Mouse (Mus musculus) lung, embryonic 15.5 days (tissue): Measurements from ENCODE around the gene Ctsh. TPM values are rescaled to one million over a fixed set of nuclear protein-coding genes. Genes with fewer than 3 reads are reported as not detected.

ENCODE experiments used
- ATAC-seq: fragments of 200-750 bp; cut with Nextera tagmentation; 2 replicates; pipeline ENCODE4 v1.8.0; 2017; ENCODE audit warnings: moderate number of reproducible peaks, borderline replicate concordance; ENCODE audit not compliant: low FRiP score, low TSS enrichment; ENCODE audit errors: extremely low read depth
- H3K27ac ChIP-seq: fragments of 300-500 bp; sonication (generic); 2 replicates; pipeline ENCODE4 v1.5.1; 2015; ENCODE audit warnings: moderate library complexity, mild to moderate bottlenecking, inconsistent platforms
- H3K27me3 ChIP-seq: fragments of 300-500 bp; sonication (generic); 2 replicates; pipeline ENCODE4 v1.6.1; 2015; ENCODE audit warnings: inconsistent platforms
- H3K36me3 ChIP-seq: fragments of 300-500 bp; sonication (generic); 2 replicates; pipeline ENCODE4 v1.6.1; 2015; ENCODE audit warnings: inconsistent platforms
- H3K4me1 ChIP-seq: fragments of 300-500 bp; sonication (generic); 2 replicates; pipeline ENCODE4 v1.6.1; 2015; ENCODE audit warnings: inconsistent platforms
- H3K4me2 ChIP-seq: fragments of 300-500 bp; sonication (generic); 2 replicates; pipeline ENCODE4 v1.6.1; 2015; ENCODE audit warnings: inconsistent platforms, mild to moderate bottlenecking, moderate library complexity
- H3K4me3 ChIP-seq: fragments of 300-500 bp; sonication (generic); 2 replicates; pipeline ENCODE4 v1.5.1; 2015; ENCODE audit warnings: mild to moderate bottlenecking, inconsistent platforms
- H3K9ac ChIP-seq: fragments of 300-500 bp; sonication (generic); 2 replicates; pipeline ENCODE4 v1.6.1; 2015; ENCODE audit warnings: inconsistent platforms
- H3K9me3 ChIP-seq: fragments of 300-500 bp; sonication (generic); 2 replicates; pipeline ENCODE4 v1.6.1; 2016; ENCODE audit warnings: inconsistent platforms
- WGBS: fragments of 180-500 bp; shearing (Covaris S2); methylation state at CpG from one replicate; pipeline ENCODE4 v1.1.7; 2015; 5-methylcytosine and 5-hydroxymethylcytosine counted together
- polyA plus RNA-seq: library from polyadenylated mRNA; unstranded; fragments of >200 nt; fragmentation: Nextera tagmentation; extraction: Ambion mirVana; gene quantifications from 2 replicates; pipeline ENCODE4 v1.2.1, GENCODE M21; 2015

Ctsh gene
- polyA plus RNA-seq, 1 experiment from 2014 or later = 503 TPM

GRCm38 (mm10) chr9:90113651-90114566 is 60.0 kb downstream of the Ctsh start:
- H3K4me2 ChIP-seq = peak overlapping the region; percentile 64
- under 1% methylated on average over 81 of the region's 82 CpGs for whole genome bisulfite sequencing
- peaks cover 7% of the 10 kb centered on the region; the same call in 1 of the 2 replicates for H3K36me3 ChIP-seq
- H3K9me3 ChIP-seq = no peaks in the 10 kb centered on the region
- peaks cover 30% of the 10 kb centered on the region for H3K4me1 ChIP-seq
- H3K27ac ChIP-seq = peak overlapping the region; percentile 99
- peak overlapping the region; percentile 99 for H3K9ac ChIP-seq
- peak; percentile 82 for ATAC-seq
- peaks cover 7% of the 10 kb centered on the region; the same call in 1 of the 2 replicates for H3K27me3 ChIP-seq
- H3K4me3 ChIP-seq = peak overlapping the region; percentile 95

- Histone ChIP-seq H3K36me3 (no peaks in the 10 kb centered on the region), H3K27me3 (peaks cover 7% of the 10 kb centered on the region; the same call in 1 of the 2 replicates), H3K27ac (peak within 1 kb of the TSS; percentile 99), H3K4me3 (peak within 1 kb of the TSS; percentile 95), H3K9ac (peak within 1 kb of the TSS; percentile 99), H3K4me2 (peak within 1 kb of the TSS; percentile 85), H3K9me3 (no peaks in the 10 kb centered on the region), H3K4me1 (peaks cover 30% of the 10 kb centered on the region)
- WGBS = under 1% methylated on average over 40 of the region's 40 CpGs
- ATAC-seq = peak; percentile 99
Observed at GRCm38 (mm10) chr9:90114567-90115307, 60.8 kb downstream of the Ctsh start, which contains the start of gene Morf4l1. Gene Morf4l1, minus strand, starts transcription at chr9:90114774.

GRCm38 (mm10) chr9:90115308-90115700 is 61.4 kb downstream of the Ctsh start:
- no peaks in the 10 kb centered on the region for H3K9me3 ChIP-seq
- no peak for ATAC-seq
- peaks cover 25% of the 10 kb centered on the region for H3K4me1 ChIP-seq
- peak overlapping the region; percentile 95 for H3K4me3 ChIP-seq
- peak overlapping the region; percentile 36 for H3K9ac ChIP-seq
- H3K27me3 ChIP-seq = peaks cover 7% of the 10 kb centered on the region; the same call in 1 of the 2 replicates
- H3K4me2 ChIP-seq = peak overlapping the region; percentile 85
- H3K27ac ChIP-seq = no peak overlapping the region
- no peaks in the 10 kb centered on the region for H3K36me3 ChIP-seq

GRCm38 (mm10) chr9:90117234-90117633 is 63.3 kb downstream of the Ctsh start:
- Histone ChIP-seq H3K27ac (no peak overlapping the region), H3K4me3 (no peak overlapping the region), H3K4me1 (peaks cover 12% of the 10 kb centered on the region), H3K4me2 (no peak overlapping the region), H3K9me3 (no peaks in the 10 kb centered on the region), H3K27me3 (peaks cover 7% of the 10 kb centered on the region; the same call in 1 of the 2 replicates), H3K36me3 (no peaks in the 10 kb centered on the region), H3K9ac (no peak overlapping the region)
- ATAC-seq = no peak

- 77% methylated on average over 4 of the region's 4 CpGs for WGBS
Observed at GRCm38 (mm10) chr9:90122246-90122740, 68.3 kb downstream of the Ctsh start.

GRCm38 (mm10) chr9:90124156-90124872 is 70.4 kb downstream of the Ctsh start:
- Histone ChIP-seq H3K9ac (no peak overlapping the region), H3K4me3 (no peak overlapping the region), H3K27me3 (no peaks in the 10 kb centered on the region), H3K36me3 (no peaks in the 10 kb centered on the region), H3K4me1 (peaks cover 11% of the 10 kb centered on the region; the same call in 1 of the 2 replicates), H3K9me3 (no peaks in the 10 kb centered on the region), H3K27ac (no peak overlapping the region), H3K4me2 (no peak overlapping the region)
- 36% methylated on average over 11 of the region's 11 CpGs for WGBS
- peak; percentile 41 for ATAC-seq

More at GRCm38 (mm10) chr9:90122246-90122740, 68.3 kb downstream of the Ctsh start:
- no peak overlapping the region for H3K4me3 ChIP-seq
- H3K36me3 ChIP-seq = no peaks in the 10 kb centered on the region
- no peak overlapping the region for H3K4me2 ChIP-seq
- no peak for ATAC-seq
- H3K9ac ChIP-seq = no peak overlapping the region
- peaks cover 11% of the 10 kb centered on the region; the same call in 1 of the 2 replicates for H3K4me1 ChIP-seq
- H3K9me3 ChIP-seq = no peaks in the 10 kb centered on the region
- H3K27me3 ChIP-seq = peaks cover 3% of the 10 kb centered on the region; the same call in 1 of the 2 replicates
- no peak overlapping the region for H3K27ac ChIP-seq

GRCm38 (mm10) chr9:90124873-90125245 is 70.9 kb downstream of the Ctsh start:
- 0 out of 2 replicates have a peak, but pooled peaks have one; percentile 40 for ATAC-seq
- 15% methylated on average over 8 of the region's 8 CpGs for WGBS

More at GRCm38 (mm10) chr9:90124873-90125245, 70.9 kb downstream of the Ctsh start:
- Histone ChIP-seq H3K9me3 (no peaks in the 10 kb centered on the region), H3K36me3 (no peaks in the 10 kb centered on the region), H3K4me1 (peaks cover 11% of the 10 kb centered on the region; the same call in 1 of the 2 replicates), H3K4me2 (peak overlapping the region; percentile 18; the same call in 1 of the 2 replicates), H3K4me3 (no peak overlapping the region), H3K27me3 (no peaks in the 10 kb centered on the region), H3K9ac (no peak overlapping the region), H3K27ac (no peak overlapping the region)

Other genes with a start within 250 kb of the Ctsh start
- 0.70 and 0.83 TPM in 2 replicates for gene Rasgrf1, start 144.2 kb upstream of the Ctsh start, polyA plus RNA-seq
- gene Morf4l1, start 60.6 kb downstream of the Ctsh start, polyA plus RNA-seq = 397 and 406 TPM in 2 replicates
- 20.9 and 21.5 TPM in 2 replicates for gene Adamts7, start 108.9 kb downstream of the Ctsh start, polyA plus RNA-seq
- gene Tbc1d2b, start 216.7 kb downstream of the Ctsh start, polyA plus RNA-seq = 20.9 and 22.7 TPM in 2 replicates